Mouse (Mus musculus) left cerebral cortex, postnatal 4 days (tissue): ENCODE results near the gene AC134908.4. TPM values are rescaled to one million over a fixed set of nuclear protein-coding genes. Genes with fewer than 3 reads are reported as not detected.

Experiments
- DNase-seq: peaks from one replicate; pipeline ENCODE4 v3.0.0-alpha.2; 2022
- intact Hi-C: fragments of 180-260 bp; cut with DNase I; formaldehyde crosslinking; loops from one replicate; pipeline ENCODE4 v1.15.1; 2025
- total RNA-seq, 2 experiments: library from RNA; stranded (reverse); gene quantifications; 2 replicates each; pipeline ENCODE4 v1.2.3; 2021

Gene AC134908.4
- total RNA-seq, 2 experiments from 2014 or later = not detected

GRCm38 (mm10) chr17:25831451-25832281, 36.2 kb upstream of the AC134908.4 start:
- no peak for DNase-seq
- intact Hi-C loops = no loop called here

- no peak for DNase-seq
- intact Hi-C loops = no loop called here
These were observed 35.5 kb upstream of the AC134908.4 start for GRCm38 (mm10) chr17:25830806-25831431.

- no peak for DNase-seq
- intact Hi-C loops = no loop called here
These were observed 34.8 kb upstream of the AC134908.4 start for GRCm38 (mm10) chr17:25830200-25830753.

- intact Hi-C loops = no loop called here
- no peak for DNase-seq
These were observed 34.1 kb upstream of the AC134908.4 start for GRCm38 (mm10) chr17:25829558-25830017.

GRCm38 (mm10) chr17:25828712-25829557, 33.5 kb upstream of the AC134908.4 start, which contains the start of gene Jmjd8:
Gene Jmjd8 (plus strand): TSS chr17:25828867.
- intact Hi-C loops = no loop called here
- DNase-seq = peak; percentile 83

GRCm38 (mm10) chr17:25828223-25828594, 32.8 kb upstream of the AC134908.4 start:
- intact Hi-C loops = no loop called here
- DNase-seq = no peak

GRCm38 (mm10) chr17:25827546-25828222, 32.2 kb upstream of the AC134908.4 start:
- intact Hi-C loops = no loop called here
- DNase-seq = no peak

GRCm38 (mm10) chr17:25827011-25827410, 31.6 kb upstream of the AC134908.4 start:
- intact Hi-C loops = no loop called here
- no peak for DNase-seq

- DNase-seq = no peak
- intact Hi-C loops = no loop called here
These were observed 30.6 kb upstream of the AC134908.4 start for GRCm38 (mm10) chr17:25825984-25826570.

GRCm38 (mm10) chr17:25825311-25825710, 29.9 kb upstream of the AC134908.4 start:
- intact Hi-C loops = no loop called here
- no peak for DNase-seq

GRCm38 (mm10) chr17:25824362-25825142, 29.1 kb upstream of the AC134908.4 start:
- DNase-seq = no peak
- intact Hi-C loops = no loop called here

- peak; percentile 72 for DNase-seq
- intact Hi-C loops = no loop called here
These were observed 28.0 kb upstream of the AC134908.4 start, which contains the start of gene Wdr24 for GRCm38 (mm10) chr17:25823452-25823851. Gene Wdr24 (plus strand): TSS chr17:25823627.

GRCm38 (mm10) chr17:25818851-25819780, 23.7 kb upstream of the AC134908.4 start:
- no peak for DNase-seq
- intact Hi-C loops = no loop called here

- intact Hi-C loops = no loop called here
- no peak for DNase-seq
These were observed 22.2 kb upstream of the AC134908.4 start for GRCm38 (mm10) chr17:25817662-25818061.

- intact Hi-C loops = no loop called here
- peak; percentile 70 for DNase-seq
These were observed 18.0 kb upstream of the AC134908.4 start for GRCm38 (mm10) chr17:25813471-25813870.

- no peak for DNase-seq
- intact Hi-C loops = no loop called here
These were observed 15.4 kb upstream of the AC134908.4 start for GRCm38 (mm10) chr17:25810890-25811289.

- intact Hi-C loops = no loop called here
- peak; percentile 69 for DNase-seq
These were observed 14.3 kb upstream of the AC134908.4 start for GRCm38 (mm10) chr17:25809606-25810340.
